Mouse (Mus musculus) megakaryocyte, embryonic 14.5 days (primary cell): ENCODE measurements around the gene Zic4.

Experiments used
- FLI1 ChIP-seq: IDR thresholded peaks from 2 replicates; pipeline ENCODE4 v1.6.1; 2012; ENCODE audit warnings: low read length, inconsistent platforms, mixed read lengths
- GATA1 ChIP-seq: IDR thresholded peaks from 3 replicates; pipeline ENCODE4 v1.6.1; 2012; ENCODE audit warnings: mixed read lengths, low read length, inconsistent platforms, borderline replicate concordance

DNA sequence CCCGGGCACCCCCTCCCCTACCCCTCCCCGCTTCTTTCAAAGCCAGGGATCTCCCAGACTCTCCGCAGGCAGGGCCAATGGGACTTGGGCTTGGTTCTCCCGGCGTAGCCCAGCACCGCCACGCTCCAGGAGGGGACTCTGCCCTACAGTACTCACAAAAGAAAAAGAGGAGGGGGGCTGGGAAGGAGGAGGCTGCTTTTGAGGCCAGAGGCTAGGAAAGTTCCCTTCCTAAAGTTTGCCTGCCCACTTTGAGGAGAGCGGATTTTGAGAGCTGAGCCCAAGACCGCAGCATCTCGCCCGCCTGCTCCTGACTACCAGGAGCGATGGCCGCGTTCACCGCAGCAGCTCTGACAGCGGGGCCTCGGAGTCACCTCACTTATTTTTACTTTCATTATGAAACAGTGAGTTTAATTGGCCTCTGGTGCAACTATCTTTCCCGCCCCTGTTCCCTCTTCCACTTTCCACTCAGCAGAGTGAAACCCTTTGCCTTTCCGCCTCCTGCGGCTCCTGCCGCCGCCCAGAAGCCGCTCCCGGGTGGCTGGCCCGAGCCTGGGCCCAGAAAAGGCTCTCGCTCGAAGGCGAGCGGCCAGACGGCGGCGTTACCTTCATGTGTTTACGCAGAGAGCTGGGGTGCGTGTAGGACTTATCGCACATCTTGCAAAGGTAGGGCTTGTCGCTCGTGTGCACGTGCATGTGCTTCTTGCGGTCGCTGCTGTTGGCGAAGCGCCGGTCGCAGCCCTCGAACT lies at the start of gene Zic4:
- no peak for TF ChIP-seq GATA1
- TF ChIP-seq FLI1 = no peak
